Mouse (Mus musculus) left cerebral cortex, postnatal 36 days (tissue): Measurements from ENCODE around the gene Fam120c. TPM values are rescaled to one million over a fixed set of nuclear protein-coding genes. Genes with fewer than 3 reads are reported as not detected.
"Not testable (repeated sequence)": the region's sequence is repeated elsewhere in the genome, so short reads cannot be mapped to it uniquely, and the experiment has no call there.

Experiments
- DNase-seq, 2 experiments: peaks; one replicate each; pipeline ENCODE4 v3.0.0; 2021 to 2022; ENCODE audit warnings: low spot score in 2 of 2, mixed read lengths in 1 of 2
- intact Hi-C: fragments of 180-260 bp; cut with DNase I; formaldehyde crosslinking; loops from one replicate; pipeline ENCODE4 v1.15.1; 2025
- total RNA-seq, 2 experiments: library from RNA; stranded (reverse); gene quantifications; 2 replicates each; pipeline ENCODE4 v1.2.3; 2021

Fam120c gene
- 10 to 100 TPM; 41.5 to 42.7 TPM for total RNA-seq

- intact Hi-C loops, result loop anchor here (10.0 kb wide), 1 partner anchor 181 kb away; the partner anchor contains the start of gene Phf8
- peak; percentile 84 to 86 for DNase-seq
These were observed at the start of gene Fam120c for GRCm38 (mm10) chrX:151343761-151344500. TSS of gene Fam120c (plus strand) at chrX:151344175.

DNA sequence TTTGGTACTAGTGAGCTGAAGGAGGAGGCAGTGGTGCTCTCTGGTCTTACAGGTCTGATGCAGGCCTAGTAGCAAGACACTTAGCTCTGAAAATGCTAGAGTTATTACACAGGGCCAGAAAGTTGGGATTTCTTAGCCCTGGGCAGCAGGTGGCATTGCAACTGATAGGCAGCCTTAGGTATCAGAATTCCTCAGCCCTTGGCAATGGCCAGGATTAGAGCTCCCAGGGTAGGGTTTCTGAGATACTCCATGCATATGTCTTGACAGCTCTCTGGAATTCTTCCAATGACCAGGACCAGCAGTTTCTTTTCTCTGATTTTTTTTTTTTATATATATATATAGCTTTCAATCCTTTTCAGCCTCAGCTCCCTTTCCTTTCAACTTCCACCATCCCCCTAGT, 45.6 kb upstream of the Fam120c start:
- DNase-seq, result no peak
- intact Hi-C loops, result no loop called here

DNA sequence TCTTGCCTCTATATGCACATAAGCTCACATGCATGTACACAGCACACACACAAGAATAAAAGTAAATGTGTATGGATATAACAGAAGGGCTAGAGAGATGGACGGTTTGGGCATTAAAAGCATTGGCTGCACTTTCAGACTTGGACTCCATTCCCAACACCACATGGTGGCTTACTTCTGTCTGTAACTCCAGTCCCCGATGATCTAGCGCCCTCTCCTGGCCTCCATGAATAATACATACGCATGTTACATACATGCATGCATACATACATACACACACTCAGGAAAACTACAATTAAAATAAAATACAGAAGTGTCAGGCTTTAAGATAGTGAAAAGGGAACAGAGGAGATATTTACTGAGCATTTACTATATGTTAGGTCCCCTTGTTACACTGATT, 30.2 kb upstream of the Fam120c start:
- no peak for DNase-seq
- intact Hi-C loops, result no loop called here

DNA sequence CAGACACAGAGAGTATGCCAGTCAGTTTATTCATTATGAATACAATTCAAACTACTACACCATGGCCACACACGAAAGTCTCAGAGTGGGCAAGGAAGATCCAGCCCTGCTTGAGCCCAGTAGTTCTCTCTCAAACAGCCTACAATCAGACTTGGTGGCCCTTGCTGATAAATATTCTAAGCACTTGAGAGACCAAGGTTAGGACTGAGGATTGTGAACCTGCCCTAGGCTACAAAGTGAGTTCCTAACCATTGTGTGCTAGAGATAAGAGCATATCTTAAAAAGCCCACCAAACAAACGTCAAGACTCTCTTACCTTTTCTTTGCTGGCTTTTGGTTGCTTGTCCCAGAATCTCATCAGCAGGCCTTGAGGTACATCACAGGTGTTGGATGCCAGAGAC, 10.4 kb upstream of the Fam120c start:
- intact Hi-C loops, result no loop called here

GRCm38 (mm10) chrX:151337804-151338203, 6.2 kb upstream of the Fam120c start:
- intact Hi-C loops, result no loop called here

More for the DNA sequence above, 10.4 kb upstream of the Fam120c start:
- no peak for DNase-seq

DNA sequence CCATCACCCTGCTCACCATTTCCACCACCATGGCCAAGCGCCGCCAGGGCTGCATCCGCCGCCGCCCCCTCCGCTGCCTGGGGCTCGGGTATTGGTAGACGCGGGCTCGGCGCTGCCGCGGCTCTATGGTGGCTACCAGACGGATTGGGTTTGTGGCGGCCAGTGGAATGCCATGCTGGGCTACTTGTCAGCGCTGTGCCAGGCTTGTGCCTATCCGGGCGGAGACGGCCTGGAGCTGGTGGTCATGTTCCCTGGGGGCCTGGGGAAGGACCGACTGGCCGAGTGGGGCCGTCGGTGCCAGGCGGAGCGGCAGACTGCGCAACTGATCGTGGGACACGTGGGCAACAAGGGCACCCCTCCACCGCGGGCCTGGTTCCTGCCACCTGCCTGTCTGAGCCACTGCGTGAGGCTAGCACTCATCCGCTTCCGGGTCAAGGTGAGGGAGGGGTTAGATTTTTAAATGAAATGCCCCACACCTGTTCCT, 568 bp downstream of the Fam120c start:
- peak in 1 of 2 experiments; percentile 43 for DNase-seq
- intact Hi-C loops, result loop anchor here (10.0 kb wide), 1 partner anchor 180 kb away; the partner anchor contains the start of gene Phf8

More at GRCm38 (mm10) chrX:151337804-151338203, 6.2 kb upstream of the Fam120c start:
- DNase-seq, result no peak

GRCm38 (mm10) chrX:151345333-151346125, 1.6 kb downstream of the Fam120c start:
- intact Hi-C loops, result loop anchor here (10.0 kb wide), 1 partner anchor 179 kb away; the partner anchor contains the start of gene Phf8

GRCm38 (mm10) chrX:151347278-151347677, 3.3 kb downstream of the Fam120c start:
- intact Hi-C loops, result loop anchor here (10.0 kb wide), 1 partner anchor 178 kb away; the partner anchor contains the start of gene Phf8
- no peak for DNase-seq

More at GRCm38 (mm10) chrX:151345333-151346125, 1.6 kb downstream of the Fam120c start:
- DNase-seq, result peak in 1 of 2 experiments; percentile 9

- DNase-seq, result no peak
- intact Hi-C loops, result loop anchor here (10.0 kb wide), 1 partner anchor 175 kb away; the partner anchor contains the start of gene Phf8
These were observed 5.3 kb downstream of the Fam120c start for GRCm38 (mm10) chrX:151349322-151349721.

DNA sequence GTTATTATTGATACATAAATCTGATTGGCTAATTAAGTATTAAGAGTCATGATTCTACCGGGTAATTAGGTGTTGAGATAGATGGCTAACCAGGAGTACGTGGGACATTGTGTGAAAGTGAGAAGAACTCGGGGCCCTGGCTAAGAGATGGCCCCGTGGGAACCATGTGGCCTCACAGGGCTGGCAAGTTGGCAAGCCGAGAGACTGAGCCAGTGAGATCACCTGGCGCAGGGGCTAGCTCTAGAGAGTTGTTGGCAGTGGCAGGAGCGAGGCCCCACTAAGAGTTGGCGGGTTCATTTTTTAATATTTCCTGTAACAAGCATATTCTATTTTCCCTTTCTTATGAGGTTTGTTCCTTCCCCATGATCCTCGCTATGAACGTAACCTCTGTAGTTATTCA, 74.8 kb downstream of the Fam120c start:
- DNase-seq, result no peak
- intact Hi-C loops, result no loop called here

DNA sequence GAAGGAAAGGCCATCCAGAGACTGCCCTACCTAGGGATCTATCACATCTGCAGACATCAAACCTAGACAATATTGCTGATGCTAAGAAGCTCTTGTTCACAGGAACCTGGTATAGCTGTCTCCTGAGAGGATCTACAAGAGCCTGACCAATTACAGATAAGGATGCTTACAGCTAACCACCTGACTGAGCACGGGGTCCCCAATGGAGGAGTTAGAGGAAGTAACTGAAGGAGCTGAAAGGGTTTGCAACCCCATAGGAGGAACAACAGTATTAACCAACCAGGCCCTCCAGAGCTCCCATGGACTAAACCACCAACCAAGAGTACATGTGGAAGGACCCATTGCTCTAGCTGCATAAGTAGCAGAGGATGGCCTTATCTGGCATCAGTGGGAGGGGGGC, 76.8 kb downstream of the Fam120c start:
- no peak for DNase-seq
- intact Hi-C loops, result no loop called here

DNA sequence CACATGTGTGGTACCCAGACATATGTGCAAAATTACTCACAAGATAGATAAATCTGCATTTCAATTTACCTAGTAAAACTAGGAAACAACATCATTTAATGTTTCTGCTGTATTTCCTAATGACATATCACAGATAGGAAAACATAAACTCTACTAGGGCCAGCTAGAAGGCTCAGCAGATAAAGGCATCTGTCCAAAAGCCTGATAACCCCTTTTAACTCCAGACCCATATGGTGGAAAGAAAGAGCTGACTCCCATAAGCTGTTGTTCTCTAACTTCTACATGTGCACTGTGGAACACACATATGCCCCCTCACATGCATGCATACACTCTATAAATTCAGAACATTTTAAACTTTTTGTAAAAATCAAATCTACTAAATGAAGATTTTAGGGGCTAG, 99.7 kb downstream of the Fam120c start:
- no peak for DNase-seq
- intact Hi-C loops, result no loop called here

- intact Hi-C loops, result no loop called here
- DNase-seq, result no peak
These were observed 100.2 kb downstream of the Fam120c start for GRCm38 (mm10) chrX:151444189-151444588.

DNA sequence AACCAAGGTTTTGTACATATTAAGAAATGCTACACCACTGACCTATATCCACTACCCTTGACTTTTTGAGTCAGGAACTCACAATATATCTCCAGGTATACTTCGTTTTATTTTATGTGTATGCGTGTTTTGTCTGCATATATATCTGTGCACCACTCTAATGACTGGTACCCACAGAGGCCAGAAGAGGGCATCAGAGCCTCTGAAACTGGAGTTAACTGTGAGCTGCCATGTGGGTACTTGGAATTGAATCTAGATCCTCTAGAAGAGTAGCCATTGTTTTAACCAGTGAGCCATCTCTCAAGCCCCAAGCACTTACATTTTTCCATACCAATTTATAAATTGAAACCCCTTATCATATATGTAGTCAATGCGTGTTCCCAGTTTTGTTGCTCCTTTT, 144.2 kb downstream of the Fam120c start:
- DNase-seq, result no peak
- intact Hi-C loops, result no loop called here

- DNase-seq, intact Hi-C loops: not testable (repeated sequence)
These were observed 149.3 kb downstream of the Fam120c start for GRCm38 (mm10) chrX:151493269-151493668.

GRCm38 (mm10) chrX:151496596-151496995, 152.6 kb downstream of the Fam120c start:
- intact Hi-C loops, result no loop called here
- DNase-seq, result no peak

DNA sequence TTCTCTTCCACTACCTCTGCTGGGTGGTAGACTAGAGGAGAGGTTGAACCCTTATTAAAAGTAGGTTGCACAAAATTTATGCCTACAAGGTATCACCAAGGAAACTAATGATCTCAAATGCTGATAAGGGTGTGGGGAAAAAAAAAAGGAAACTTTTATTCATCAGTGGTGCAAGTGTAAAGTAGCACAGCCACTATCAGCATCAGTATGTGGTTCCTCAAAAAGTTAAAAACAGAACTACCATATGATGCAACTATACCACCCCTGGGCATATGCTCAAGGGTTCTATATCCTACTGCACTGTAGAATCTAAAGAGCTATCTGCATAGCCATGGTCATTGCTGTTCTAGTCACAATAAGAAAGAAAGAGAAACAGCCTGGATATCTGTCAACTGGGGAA, 164.6 kb downstream of the Fam120c start:
- DNase-seq, result no peak
- intact Hi-C loops, result no loop called here

GRCm38 (mm10) chrX:151509906-151510305, 165.9 kb downstream of the Fam120c start:
- intact Hi-C loops, result no loop called here
- no peak for DNase-seq

DNA sequence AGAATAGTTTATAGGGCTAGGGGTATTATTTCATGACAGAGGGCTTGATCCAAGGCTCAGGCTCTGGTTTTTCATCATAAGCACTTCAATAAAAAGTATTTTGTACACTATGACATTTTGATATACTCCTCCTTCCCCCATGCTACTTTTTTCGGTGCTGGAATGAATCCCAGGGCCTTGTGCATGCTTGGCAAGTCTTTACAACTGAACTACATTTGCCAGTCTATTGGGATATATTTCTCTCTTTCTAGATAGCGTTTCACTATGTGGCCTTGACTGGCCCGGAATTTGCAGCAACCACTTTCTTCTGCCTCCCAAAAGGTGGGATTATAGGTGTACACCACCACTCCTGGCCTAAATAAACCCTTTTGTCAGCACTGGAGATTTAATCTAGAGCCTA, 169.1 kb downstream of the Fam120c start:
- intact Hi-C loops, result no loop called here
- no peak for DNase-seq

DNA sequence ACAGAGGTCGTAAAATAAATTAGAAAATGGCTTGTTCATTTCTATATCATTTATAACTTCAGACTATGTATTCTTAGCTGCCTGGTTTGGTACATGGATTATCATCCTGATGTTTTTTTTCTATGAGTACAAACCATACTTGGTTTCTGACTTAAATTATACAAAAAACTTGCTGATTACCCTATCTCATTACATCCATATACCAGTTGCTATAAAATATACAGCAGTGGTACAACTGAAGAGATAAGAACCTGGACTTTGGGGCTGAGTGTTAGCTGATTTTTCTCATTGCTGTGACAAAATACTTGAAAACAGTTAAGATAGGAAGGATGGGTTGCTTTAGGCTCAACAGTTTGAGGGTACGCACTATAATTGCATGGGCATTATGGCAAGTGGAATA, 169.7 kb downstream of the Fam120c start:
- DNase-seq, result no peak
- intact Hi-C loops, result no loop called here
